Mouse (Mus musculus): ENCODE results near the gene Fanci. TPM values are rescaled to one million over a fixed set of nuclear protein-coding genes. Genes with fewer than 3 reads are reported as not detected.

The Fanci gene
- total RNA-seq, 2 experiments from 2014 or later: 0.38 to 0.70 TPM

DNA sequence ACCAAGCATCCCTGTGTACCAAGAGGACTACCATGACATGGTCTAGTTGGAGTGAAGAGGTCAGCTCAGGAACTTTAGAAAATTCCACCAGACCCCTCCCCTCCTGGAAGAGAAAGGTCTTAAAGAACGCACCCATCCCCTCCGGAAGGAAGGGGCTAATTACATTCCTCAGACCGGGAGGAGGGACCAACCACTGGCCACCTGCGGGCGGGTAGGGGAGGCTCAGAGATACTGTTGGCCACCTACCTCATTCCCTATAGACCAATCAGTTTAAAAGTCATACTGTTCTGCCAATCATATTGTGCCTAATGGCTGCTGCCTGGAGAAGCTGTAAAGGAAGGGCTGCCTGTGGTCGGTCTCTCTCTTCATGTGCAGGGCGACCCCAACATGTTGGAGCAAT lies 3.7 kb upstream of the Fanci start:
- no peak for DNase-seq

GRCm38 (mm10) chr7:79388671-79389206 lies 3.0 kb upstream of the Fanci start:
- DNase-seq: no peak

DNA sequence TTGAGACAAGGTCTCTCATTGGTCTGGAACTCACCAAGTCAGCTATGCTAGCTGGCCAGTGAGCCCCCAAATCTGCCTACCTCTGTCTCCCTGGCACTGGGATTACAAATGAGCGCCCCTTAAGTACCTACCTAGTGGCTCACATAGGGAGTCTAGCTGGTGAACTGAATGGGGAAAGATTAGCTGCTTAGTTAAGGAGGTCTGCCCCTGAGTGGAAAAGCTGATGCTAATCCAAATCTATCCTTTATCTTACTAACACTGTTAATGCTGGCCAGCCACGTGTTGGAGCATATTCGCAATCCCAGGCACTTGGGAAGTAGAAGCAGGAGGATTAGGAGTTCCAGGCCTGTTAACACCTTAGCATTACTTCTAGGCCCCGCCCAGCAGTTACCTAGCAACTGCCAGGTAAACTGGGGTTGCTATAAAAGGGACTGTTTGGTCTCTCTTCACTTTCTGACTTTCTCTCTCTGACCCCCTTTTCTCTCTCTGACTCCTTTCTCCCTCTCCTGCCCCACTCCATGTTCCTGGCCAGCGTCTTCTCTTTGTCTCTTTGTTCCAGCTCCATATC lies 1.5 kb upstream of the Fanci start:
- DNase-seq: no peak

GRCm38 (mm10) chr7:79391471-79391870 lies 258 bp upstream of the Fanci start:
- DNase-seq: no peak

DNA sequence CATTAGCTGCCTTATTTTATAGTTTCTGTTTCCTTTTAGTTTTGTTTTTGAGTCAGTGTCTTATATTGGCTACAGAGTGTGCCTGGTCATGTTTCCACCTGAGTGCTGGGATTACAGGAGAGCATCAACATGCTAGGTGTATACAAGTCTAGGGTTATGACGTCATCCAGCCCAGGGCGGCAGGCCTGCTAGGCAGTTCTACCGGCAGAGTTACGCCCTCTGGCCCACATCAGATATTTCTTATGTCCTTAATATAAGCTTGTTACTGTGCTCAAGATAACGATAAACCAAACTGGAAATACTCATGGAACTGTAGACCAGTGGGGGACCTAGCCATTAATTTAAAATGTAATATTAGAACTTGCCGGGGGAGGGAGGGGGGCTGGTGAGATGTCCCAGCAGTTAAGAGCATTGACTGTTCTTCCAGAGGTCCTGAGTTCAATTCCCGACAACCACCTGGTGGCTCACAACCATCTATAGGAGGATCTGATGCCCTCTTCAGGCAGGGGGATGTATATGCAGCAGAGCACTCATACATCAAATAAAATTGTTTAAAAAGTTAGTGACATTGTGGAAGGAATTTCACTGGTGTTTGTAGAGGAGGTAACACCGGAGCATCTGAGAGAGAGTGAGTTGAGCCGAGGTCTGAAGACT lies 1.3 kb downstream of the Fanci start:
- DNase-seq: no peak

DNA sequence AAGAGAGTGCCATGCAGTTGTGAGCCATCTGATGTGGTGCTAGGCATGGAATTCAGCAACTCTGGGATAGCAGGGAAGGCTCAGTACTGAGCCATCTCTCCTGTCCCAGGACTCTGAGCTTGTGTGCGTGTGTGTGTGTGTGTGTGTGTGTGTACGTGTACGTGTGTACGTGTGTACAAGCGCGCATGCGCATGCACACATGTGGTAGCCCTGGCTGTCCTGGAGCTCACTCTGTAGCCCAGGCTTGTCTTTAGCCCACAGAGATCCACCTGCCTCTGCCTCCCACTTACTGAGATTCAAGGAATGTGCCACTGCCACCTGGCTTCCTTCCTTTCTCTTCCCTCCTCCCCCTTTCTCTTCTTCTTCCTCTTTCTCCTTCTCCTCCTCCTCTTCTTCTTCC lies 2.2 kb downstream of the Fanci start:
- DNase-seq: no peak

GRCm38 (mm10) chr7:79394666-79395065 lies 2.9 kb downstream of the Fanci start:
- DNase-seq: no peak

DNA sequence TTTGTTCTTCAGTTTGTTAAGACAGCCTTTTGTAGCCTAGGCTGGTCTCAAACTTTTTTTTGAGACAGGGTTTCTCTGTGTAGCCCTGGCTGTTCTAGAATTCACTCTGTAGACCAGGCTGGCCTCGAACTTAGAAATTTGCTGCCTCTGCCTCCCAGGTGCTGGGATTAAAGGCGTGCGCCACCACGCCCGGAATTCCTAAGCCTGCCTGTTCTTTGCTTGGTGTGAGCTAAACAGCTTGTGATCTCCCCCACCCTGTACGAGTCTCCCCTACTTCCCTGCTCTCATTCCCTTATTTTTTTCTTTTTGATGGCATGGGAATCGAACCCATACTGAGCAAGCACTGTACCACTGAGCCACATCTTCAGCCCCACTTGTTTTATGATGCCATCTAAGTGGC lies 3.5 kb downstream of the Fanci start:
- DNase-seq: no peak

DNA sequence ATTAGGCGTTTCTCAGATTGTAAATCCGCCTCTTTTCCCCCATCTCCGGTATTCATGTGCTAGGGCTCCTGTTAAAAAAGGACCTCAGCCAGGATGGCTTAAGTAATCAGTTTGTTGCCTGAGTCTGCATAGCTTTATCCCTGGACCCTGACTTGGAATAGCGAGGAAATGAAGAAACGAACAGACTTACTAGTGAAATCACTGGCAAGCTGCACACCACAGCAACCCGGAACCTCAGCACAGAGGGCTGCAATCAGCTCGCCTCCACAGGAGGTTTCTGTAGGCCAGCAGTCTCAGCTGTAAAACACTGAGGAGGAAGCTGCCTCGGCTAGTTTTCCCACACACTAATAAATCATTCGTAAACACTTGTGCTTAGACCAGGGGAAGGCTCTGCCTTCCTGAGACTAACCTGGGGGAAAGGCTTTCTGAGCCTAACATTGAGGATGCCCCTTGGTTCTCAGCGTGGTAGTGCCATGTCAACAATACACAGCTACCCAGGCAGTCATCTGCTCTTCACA lies 5.8 kb downstream of the Fanci start:
- no peak for DNase-seq

DNA sequence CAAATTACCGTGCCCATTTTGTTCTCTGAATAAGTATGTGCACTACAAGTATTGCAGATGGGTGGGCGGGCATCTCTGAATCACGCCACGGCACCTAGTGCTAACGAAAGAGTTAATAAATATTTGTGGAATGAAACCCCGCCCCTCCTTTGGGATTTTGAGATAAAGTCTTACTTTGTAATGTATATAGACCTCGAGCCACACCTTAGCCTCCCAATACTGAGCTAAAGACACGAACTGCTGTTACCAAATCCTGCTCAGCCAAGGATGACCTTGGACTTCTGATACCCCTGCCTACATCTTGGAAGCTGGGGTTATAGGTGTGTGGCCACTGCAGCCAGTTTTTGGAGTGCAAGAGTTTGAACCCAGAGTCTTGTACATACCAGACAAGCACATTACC lies 6.7 kb downstream of the Fanci start:
- DNase-seq: no peak

DNA sequence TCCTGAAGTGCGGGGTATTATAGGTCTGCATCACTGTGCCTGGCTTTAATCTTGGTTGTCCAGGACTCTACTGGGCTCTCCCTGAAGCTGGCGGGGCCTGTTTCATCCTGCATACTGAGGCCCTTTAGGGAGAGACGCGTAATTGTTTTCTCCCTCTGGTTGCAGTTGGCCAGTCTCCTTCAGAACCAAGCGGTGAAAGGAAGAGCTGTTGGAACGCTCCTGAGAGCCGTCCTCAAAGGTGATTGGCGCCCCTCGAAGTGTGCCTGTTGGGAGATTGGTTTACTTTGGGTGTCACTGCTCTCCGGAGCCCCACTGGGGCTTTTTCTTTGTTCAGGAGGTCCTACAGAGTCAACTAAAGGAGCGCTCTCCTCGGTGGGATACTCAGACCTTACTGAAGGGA lies 7.2 kb downstream of the Fanci start:
- no peak for DNase-seq

DNA sequence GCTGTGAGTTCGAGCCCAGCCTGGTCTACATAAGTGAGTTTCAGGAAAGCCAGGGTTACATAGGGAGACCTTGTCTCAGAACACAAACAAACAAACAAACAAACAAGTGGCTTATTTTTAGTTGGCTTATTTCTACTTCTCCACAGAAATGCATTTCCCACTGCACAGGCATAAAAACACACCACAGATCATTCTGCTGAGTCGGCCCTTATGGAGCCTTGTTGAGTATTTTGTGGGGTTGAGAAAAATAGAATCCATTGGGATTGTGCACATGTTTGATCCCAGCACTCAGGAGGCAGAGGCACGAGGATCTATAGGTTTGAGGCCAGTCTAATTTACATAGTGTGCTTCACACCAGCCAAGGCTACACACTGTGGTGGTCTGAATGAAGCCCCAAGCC lies 8.6 kb downstream of the Fanci start:
- no peak for DNase-seq

DNA sequence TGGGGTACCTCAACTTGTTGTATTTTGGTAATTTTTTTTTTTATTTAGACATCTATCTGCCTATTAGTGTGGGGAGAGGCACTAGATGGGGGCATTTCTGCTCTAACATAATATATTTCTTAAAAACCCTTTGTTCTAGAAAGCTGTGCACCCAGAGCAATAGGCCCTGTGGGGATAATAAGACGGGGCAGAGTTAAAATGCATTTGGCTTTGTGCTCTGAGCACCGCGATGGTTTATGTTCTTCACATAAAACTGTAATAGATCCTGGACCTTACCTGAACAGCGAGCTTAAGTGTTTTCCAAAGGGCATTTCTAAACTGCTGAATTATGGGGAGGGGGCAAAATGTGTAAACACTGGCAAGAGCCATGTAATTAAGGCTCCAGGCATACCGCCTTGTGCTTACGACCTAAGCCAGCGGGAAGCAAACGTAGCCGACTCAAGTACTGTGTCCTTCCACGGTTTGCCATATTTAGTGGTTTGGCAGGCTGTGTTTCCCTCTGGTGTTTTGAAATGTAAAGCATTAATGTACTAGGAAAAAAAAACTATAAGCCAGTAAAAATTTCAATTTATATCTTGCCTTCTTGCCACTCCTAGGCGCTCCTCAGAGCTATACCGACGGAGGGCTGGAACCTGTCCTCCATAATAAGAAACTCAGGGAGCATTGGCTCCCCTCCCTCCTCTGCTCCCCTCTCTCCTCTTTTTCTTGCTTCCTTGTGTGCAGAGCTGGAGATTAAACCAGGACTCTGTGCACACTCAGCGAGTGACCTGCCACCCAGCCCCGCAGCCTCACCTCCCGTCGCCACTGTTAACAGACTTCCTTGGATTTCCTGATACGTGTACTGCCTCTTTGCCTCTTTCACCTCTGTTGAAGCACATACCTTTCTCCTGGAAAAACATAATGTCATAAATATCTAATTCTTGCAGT lies 23.0 kb downstream of the Fanci start:
- DNase-seq: no peak

- no peak for DNase-seq
Observed at GRCm38 (mm10) chr7:79419950-79420349, 28.2 kb downstream of the Fanci start.

GRCm38 (mm10) chr7:79422876-79423275 lies 31.1 kb downstream of the Fanci start:
- no peak for DNase-seq

DNA sequence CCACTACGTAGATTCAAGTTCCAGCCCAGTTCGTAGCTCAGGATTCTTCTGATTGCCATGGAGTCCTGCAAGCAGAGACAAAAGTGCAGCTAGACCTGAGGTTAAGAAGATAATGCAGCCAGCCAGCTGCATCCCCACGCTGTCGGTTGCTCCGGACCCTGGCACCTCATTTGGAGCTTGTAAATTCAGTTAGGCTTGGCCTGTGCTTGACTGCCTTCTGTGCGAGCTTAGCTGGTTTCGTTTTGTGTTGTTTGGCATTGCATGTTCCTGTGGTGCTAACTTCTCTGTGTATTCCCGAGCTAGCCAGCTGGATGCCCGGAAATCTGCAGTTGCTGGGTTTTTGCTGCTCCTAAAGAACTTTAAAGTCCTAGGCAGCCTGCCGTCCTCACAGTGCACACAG lies 34.1 kb downstream of the Fanci start:
- DNase-seq: no peak

DNA sequence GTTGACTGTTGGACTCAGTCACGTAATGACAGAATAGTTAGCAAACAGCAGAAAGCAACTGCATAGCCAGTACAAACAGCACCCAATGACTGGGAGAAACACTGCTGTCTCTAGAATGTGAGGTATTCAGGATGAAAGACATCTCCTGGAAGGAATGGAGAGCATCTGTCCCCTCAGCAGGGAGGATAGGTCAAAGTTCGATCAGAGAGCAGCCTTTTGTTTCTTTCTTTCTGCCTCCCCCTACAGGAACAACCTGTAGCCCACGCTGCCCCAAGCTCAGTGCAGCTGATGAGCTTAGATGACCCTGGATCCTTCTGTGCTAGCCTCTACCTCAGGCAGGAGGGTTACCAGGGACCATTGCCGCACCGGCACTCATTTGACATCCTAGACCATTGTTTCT lies 36.5 kb downstream of the Fanci start:
- DNase-seq: no peak

DNA sequence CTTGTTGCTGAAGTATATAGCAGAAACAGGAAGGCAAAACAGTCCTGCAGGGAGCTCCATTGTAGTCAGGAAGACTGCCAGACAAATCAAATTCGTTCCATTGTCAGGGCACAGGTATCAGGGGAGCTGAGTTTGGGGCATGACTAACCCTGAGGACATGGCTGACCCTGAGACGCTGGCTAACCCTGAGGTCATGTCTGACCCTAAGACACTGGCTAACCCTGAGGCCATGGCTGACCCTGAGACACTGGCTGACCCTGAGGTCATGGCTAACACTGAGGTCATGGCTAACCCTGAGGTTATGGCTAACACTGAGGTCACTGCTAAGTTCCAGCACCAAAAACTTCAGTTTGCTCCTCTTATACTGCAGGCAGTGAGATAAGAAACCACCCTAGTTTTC lies 48.3 kb downstream of the Fanci start:
- no peak for DNase-seq

DNA sequence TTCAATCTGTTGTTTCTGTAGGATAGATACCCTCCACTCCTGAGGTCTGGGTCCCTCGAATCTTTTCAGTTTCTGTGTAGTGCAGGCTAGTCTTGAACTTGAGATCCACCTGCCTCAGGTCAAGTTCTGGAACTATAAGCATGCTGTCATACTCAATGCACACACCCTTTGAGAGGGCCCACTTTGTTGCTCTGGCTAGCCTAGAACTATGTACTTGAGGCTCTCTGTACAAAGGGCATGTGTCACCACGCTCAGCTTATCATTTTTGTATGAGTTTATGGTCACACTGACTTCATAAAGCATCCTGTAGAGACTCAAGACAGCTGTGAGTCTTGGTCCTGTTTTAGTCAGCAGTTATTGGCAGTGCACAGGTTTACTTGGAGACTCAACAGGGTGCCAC lies 55.3 kb downstream of the Fanci start:
- DNase-seq: no peak

GRCm38 (mm10) chr7:79447486-79447885 lies 55.8 kb downstream of the Fanci start:
- DNase-seq: no peak

- no peak for DNase-seq
Observed at GRCm38 (mm10) chr7:79461721-79462120, 70.0 kb downstream of the Fanci start.

- no peak for DNase-seq
Observed at GRCm38 (mm10) chr7:79463376-79464077, 71.8 kb downstream of the Fanci start.

Data from layer of hippocampus, postnatal 36 days (tissue).